8 mouse cellular contexts compared by ENCODE assay signal in genomic region chr4:63410583-63410934, GRCm38 (mm10). TPM values are rescaled to one million over a fixed set of nuclear protein-coding genes. Genes with fewer than 3 reads are reported as not detected.
DNase-seq lines count a peak whose midpoint lies in the region; ATAC-seq and TF ChIP-seq lines count a peak whose summit lies in the region.

No protein-coding gene starts in this region.

- no peak for TF ChIP-seq POLR2A in lung, adult 2 months (IDR thresholded peaks at IDR 0.05; ENCODE audit: borderline replicate concordance, extremely low read depth, low read depth, low read length)

- H3K4me2 ChIP-seq in forebrain, postnatal 0 days (ENCODE audit: low read depth) = peak overlapping the region; percentile 100
- H3K4me2 ChIP-seq in neural tube, embryonic 15.5 days = peak overlapping the region; percentile 100

- H3K4me3 ChIP-seq in forebrain, postnatal 0 days (ENCODE audit: low read depth, low read length) = peak overlapping the region; percentile 57
- peak overlapping the region; percentile 67 for H3K4me3 ChIP-seq in layer of hippocampus, adult 2 months
- H3K4me3 ChIP-seq in lung, adult 2 months (replicated peaks; ENCODE audit: extremely low read depth, low read depth, low read length) = peak overlapping the region; percentile 67
- peak overlapping the region; percentile 65 for H3K4me3 ChIP-seq in neural tube, embryonic 15.5 days (replicated peaks)

- no peaks in the 10 kb centered on the region for H3K36me3 ChIP-seq in forebrain, postnatal 0 days (ENCODE audit: insufficient read depth)
- no peaks in the 10 kb centered on the region for H3K36me3 ChIP-seq in neural tube, embryonic 15.5 days

- TF ChIP-seq CTCF in forebrain, postnatal 0 days (IDR thresholded peaks at IDR 0.05; ENCODE audit: low read depth) = no peak
- TF ChIP-seq CTCF in layer of hippocampus, adult 2 months (conservative IDR thresholded peaks at IDR 0.05) = no peak
- no peak for TF ChIP-seq CTCF in lung, adult 2 months (IDR thresholded peaks at IDR 0.05; ENCODE audit: insufficient read depth, low read length)

- intact Hi-C loops in heart, postnatal 36 days (cut with DNase I) = loop anchor here (5.0 kb wide), 1 partner anchor 147 kb away; the partner anchor contains the start of gene Tmem268

- H3K9ac ChIP-seq in forebrain, postnatal 0 days = peak overlapping the region; percentile 59
- H3K9ac ChIP-seq in neural tube, embryonic 15.5 days (replicated peaks) = peak overlapping the region; percentile 57

- peaks cover 11% of the 10 kb centered on the region; the same call in 1 of the 2 replicates for H3K4me1 ChIP-seq in forebrain, postnatal 0 days (ENCODE audit: insufficient read depth)
- H3K4me1 ChIP-seq in lung, adult 2 months (ENCODE audit: control insufficient read depth, insufficient read depth, low read length) = 0 out of 2 replicates have a peak, but pooled peaks cover 3% of the 10 kb centered on the region
- peaks cover 33% of the 10 kb centered on the region for H3K4me1 ChIP-seq in neural tube, embryonic 15.5 days

- H3K27me3 ChIP-seq in forebrain, postnatal 0 days (ENCODE audit: insufficient read depth, low read length) = no peaks in the 10 kb centered on the region
- no peaks in the 10 kb centered on the region for H3K27me3 ChIP-seq in neural tube, embryonic 15.5 days (replicated peaks)

- no peaks in the 10 kb centered on the region for H3K9me3 ChIP-seq in forebrain, postnatal 0 days (ENCODE audit: low read length)
- H3K9me3 ChIP-seq in neural tube, embryonic 15.5 days (replicated peaks) = no peaks in the 10 kb centered on the region

- peak; percentile 94 for DNase-seq in MN1 (ENCODE audit: low spot score)
- peak; percentile 41 for DNase-seq in cerebellum, adult 8-10 months
- DNase-seq in forebrain, postnatal 0 days = peak; percentile 96
- DNase-seq in heart, postnatal 36 days = peak; percentile 91
- DNase-seq in layer of hippocampus, adult 2 months (ENCODE audit: low spot score in 2 of 2) = peak; percentile 83 to 87
- DNase-seq in lung, adult 2 months = peak; percentile 91
- DNase-seq in testis, postnatal 10 days (ENCODE audit: low spot score) = peak; percentile 96

- WGBS in forebrain, postnatal 0 days = under 1% methylated on average over 19 of the region's 19 CpGs
- under 1% methylated on average over 19 of the region's 19 CpGs for WGBS in lung, adult 2 months
- WGBS in neural tube, embryonic 15.5 days = under 1% methylated on average over 19 of the region's 19 CpGs

- peak overlapping the region; percentile 55 for H3K27ac ChIP-seq in forebrain, postnatal 0 days (ENCODE audit: low read depth, low read length)
- no peak overlapping the region for H3K27ac ChIP-seq in layer of hippocampus, adult 2 months
- H3K27ac ChIP-seq in neural tube, embryonic 15.5 days (replicated peaks) = peak overlapping the region; percentile 56

- peak; percentile 94 for ATAC-seq in forebrain, postnatal 0 days
- ATAC-seq in neural tube, embryonic 15.5 days (ENCODE audit: low FRiP score) = peak; percentile 93

RNA-seq across cellular contexts. Expression of gene Akna, which starts 7.4 kb away (rescaled TPM):
- total RNA-seq in forebrain, postnatal 0 days (2014; rRNA removed) = 3.5 and 6.1 TPM in 2 replicates
- 1.2 and 3.8 TPM in 2 replicates for polyA plus RNA-seq in forebrain, postnatal 0 days (2015; fragmentation: Nextera tagmentation; extraction: Ambion mirVana)
- total RNA-seq in heart, postnatal 36 days (2021) = 1 to 10 TPM; 3.6 to 4.0 TPM
- total RNA-seq in layer of hippocampus, adult 2 months (2021) = 1 to 10 TPM; 3.5 to 3.8 TPM
- 22.2 and 22.7 TPM in 2 replicates for polyA plus RNA-seq in lung, adult 2 months (2012; rRNA removed)
- 3.1 and 7.3 TPM in 2 replicates for polyA plus RNA-seq in neural tube, embryonic 15.5 days (2015; fragmentation: Nextera tagmentation; extraction: Ambion mirVana)

RNA-seq across cellular contexts. Expression of gene Orm2, which starts 48.3 kb away (rescaled TPM):
- total RNA-seq in forebrain, postnatal 0 days (2014; rRNA removed) = not detected in 2 replicates
- polyA plus RNA-seq in forebrain, postnatal 0 days (2015; fragmentation: Nextera tagmentation; extraction: Ambion mirVana) = not detected in 2 replicates
- total RNA-seq in heart, postnatal 36 days (2021) = not detected
- not detected for total RNA-seq in layer of hippocampus, adult 2 months (2021)
- 0.45 and 0.49 TPM in 2 replicates for polyA plus RNA-seq in lung, adult 2 months (2012; rRNA removed)
- not detected in 2 replicates for polyA plus RNA-seq in neural tube, embryonic 15.5 days (2015; fragmentation: Nextera tagmentation; extraction: Ambion mirVana)

RNA-seq across cellular contexts. Expression of gene Orm3, which starts 54.6 kb away (rescaled TPM):
- total RNA-seq in forebrain, postnatal 0 days (2014; rRNA removed) = not detected in 2 replicates
- not detected in 2 replicates for polyA plus RNA-seq in forebrain, postnatal 0 days (2015; fragmentation: Nextera tagmentation; extraction: Ambion mirVana)
- 1 to 10 TPM; 2.0 to 2.1 TPM for total RNA-seq in heart, postnatal 36 days (2021)
- not detected for total RNA-seq in layer of hippocampus, adult 2 months (2021)
- polyA plus RNA-seq in lung, adult 2 months (2012; rRNA removed) = 0.22 and 0.50 TPM in 2 replicates
- not detected in 2 replicates for polyA plus RNA-seq in neural tube, embryonic 15.5 days (2015; fragmentation: Nextera tagmentation; extraction: Ambion mirVana)

Comparison
In these comparisons a context has a peak if more than half of its experiments do, and no peak if none do; other contexts are left out.
1. DNase-seq: peak in every context shown above with its lines; median percentile 96 in forebrain, postnatal 0 days; 96 in testis, postnatal 10 days; 94 in MN1; 91 in heart, postnatal 36 days; 91 in lung, adult 2 months; 85 in layer of hippocampus, adult 2 months; 41 in cerebellum, adult 8-10 months.